Mouse (Mus musculus): ENCODE data around the gene Gnat1. TPM values are rescaled to one million over a fixed set of nuclear protein-coding genes. Genes with fewer than 3 reads are reported as not detected.

The Gnat1 gene
- not detected for total RNA-seq (2021)

GRCm38 (mm10) chr9:107679501-107679900 is at the start of gene Gnat1:
TSS of gene Gnat1 (minus strand) at chr9:107679712.
- intact Hi-C loops (cut with DNase I) = no loop called here
- DNase-seq (ENCODE audit: low spot score) = no peak

GRCm38 (mm10) chr9:107728919-107729670 is 49.6 kb upstream of the Gnat1 start:
- DNase-seq (ENCODE audit: low spot score) = no peak
- intact Hi-C loops (cut with DNase I) = no loop called here

GRCm38 (mm10) chr9:107727041-107727440 is 47.5 kb upstream of the Gnat1 start:
- DNase-seq (ENCODE audit: low spot score) = no peak
- intact Hi-C loops (cut with DNase I) = no loop called here

- intact Hi-C loops (cut with DNase I) = no loop called here
- DNase-seq (ENCODE audit: low spot score) = no peak
Observed at GRCm38 (mm10) chr9:107724796-107725195, 45.3 kb upstream of the Gnat1 start.

- intact Hi-C loops (cut with DNase I) = no loop called here
- no peak for DNase-seq (ENCODE audit: low spot score)
Observed at GRCm38 (mm10) chr9:107723794-107724531, 44.5 kb upstream of the Gnat1 start.

DNA sequence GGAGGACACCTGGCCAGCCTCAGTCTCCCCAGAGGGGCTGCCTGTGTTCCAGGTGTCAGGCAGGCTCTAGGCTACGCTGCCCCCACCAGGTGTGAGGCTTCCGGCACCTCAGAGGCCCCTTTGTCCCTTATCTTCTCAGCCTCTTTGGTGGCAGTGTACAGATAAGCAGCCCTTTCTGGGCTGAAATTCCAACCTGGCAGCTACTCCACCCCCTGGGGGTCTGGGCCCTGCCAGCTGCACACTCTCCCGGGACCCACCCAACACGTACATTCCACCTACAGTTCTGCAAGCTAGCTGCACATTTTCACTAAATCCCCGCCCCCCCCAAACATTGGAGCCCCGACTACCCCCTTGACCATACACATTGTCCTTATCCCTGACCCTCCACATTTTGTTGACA is 43.8 kb upstream of the Gnat1 start:
- intact Hi-C loops (cut with DNase I) = no loop called here
- DNase-seq (ENCODE audit: low spot score) = no peak

DNA sequence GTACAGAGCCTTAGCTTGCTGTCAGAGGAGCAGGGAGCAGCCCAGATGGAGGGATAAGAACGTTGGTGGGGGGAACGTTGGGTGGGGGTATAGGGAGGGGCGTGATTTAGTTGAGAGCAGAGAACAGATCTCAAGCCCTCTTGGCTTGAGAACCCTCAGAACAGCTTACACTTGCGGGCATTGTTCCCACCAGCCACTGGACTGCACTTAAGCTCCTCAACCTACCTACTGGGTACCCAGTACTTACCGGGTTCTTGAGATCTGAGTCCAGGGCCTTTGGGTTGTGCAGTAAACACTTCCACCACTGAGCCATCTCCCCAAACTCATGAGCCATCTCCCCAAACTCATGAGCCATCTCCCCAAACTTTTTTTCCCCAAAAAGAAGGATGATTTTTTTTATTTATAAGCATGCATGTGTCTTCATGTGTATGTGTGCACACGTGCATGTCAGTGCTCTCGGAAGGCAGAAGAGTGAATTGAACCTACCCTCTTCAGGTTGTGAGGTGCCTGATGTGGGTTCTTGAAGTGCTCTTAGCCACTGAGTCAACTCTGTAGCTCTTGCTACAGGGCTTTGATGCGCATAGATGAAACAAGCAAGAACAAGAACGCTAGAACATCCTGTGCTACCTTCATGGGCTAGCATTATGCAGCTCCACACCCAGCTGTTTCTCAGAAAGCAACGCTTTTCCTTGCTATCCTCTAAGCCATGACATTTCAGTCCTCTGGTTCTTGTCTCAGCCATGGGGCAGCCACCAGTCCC is 39.4 kb upstream of the Gnat1 start:
- intact Hi-C loops (cut with DNase I) = no loop called here
- no peak for DNase-seq (ENCODE audit: low spot score)

GRCm38 (mm10) chr9:107716951-107717350 is 37.4 kb upstream of the Gnat1 start:
- intact Hi-C loops (cut with DNase I) = no loop called here
- no peak for DNase-seq (ENCODE audit: low spot score)

GRCm38 (mm10) chr9:107715632-107716031 is 36.1 kb upstream of the Gnat1 start:
- no peak for DNase-seq (ENCODE audit: low spot score)
- intact Hi-C loops (cut with DNase I) = no loop called here

GRCm38 (mm10) chr9:107714221-107714952 is 34.9 kb upstream of the Gnat1 start:
- no peak for DNase-seq (ENCODE audit: low spot score)
- intact Hi-C loops (cut with DNase I) = no loop called here

DNA sequence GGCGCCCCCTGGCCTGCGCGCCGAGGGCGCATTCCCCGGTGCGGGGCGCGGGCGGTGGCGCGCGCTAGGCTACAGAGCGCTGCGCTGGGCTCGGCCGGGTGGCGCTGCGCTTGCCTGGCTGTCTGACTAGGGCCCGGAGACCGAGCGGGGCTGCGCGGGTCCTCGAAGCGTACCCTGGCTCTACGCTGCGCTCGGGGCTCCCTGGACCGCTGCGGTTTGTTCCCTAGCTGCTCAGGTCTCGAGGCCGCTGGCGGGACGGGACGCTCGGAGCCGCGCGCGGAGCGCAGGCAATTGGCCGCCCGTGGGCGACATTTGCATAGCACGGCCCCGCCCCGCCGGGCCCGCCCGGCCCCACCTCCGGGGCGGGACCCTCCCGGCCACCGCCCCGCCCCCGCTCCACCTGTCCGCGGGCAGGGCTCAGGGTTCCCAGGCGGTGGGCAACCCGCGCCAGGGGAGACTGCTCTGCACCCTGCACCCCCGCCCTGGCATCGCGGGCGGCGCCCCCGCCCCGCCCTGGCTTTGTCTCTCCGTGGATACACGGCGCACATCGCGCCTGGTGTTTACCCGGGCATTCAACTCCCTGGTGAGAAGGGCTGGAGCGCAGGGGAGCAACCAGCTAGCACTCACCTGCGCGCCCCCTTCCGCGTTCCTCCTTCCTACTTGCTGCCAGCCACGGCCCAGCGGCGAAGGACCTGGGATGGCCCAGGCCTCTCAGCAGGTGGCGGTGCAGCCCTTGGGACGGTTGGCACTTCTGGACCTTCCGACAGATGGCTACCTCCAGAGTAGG is 30.4 kb upstream of the Gnat1 start, which contains the start of gene Sema3f:
TSS of gene Sema3f (minus strand) at position 779 of the 787 bp plus-strand sequence.
- intact Hi-C loops (cut with DNase I) = loop anchor here (1.0 kb wide), 1 partner anchor 28 kb away; no protein-coding TSS in a partner anchor
- DNase-seq (ENCODE audit: low spot score) = peak; percentile 70

GRCm38 (mm10) chr9:107709096-107709696 is 29.7 kb upstream of the Gnat1 start:
- no peak for DNase-seq (ENCODE audit: low spot score)
- intact Hi-C loops (cut with DNase I) = no loop called here

GRCm38 (mm10) chr9:107708439-107709095 is 29.1 kb upstream of the Gnat1 start:
- DNase-seq (ENCODE audit: low spot score) = no peak
- intact Hi-C loops (cut with DNase I) = no loop called here

GRCm38 (mm10) chr9:107707701-107708438 is 28.4 kb upstream of the Gnat1 start:
- intact Hi-C loops (cut with DNase I) = no loop called here
- no peak for DNase-seq (ENCODE audit: low spot score)

DNA sequence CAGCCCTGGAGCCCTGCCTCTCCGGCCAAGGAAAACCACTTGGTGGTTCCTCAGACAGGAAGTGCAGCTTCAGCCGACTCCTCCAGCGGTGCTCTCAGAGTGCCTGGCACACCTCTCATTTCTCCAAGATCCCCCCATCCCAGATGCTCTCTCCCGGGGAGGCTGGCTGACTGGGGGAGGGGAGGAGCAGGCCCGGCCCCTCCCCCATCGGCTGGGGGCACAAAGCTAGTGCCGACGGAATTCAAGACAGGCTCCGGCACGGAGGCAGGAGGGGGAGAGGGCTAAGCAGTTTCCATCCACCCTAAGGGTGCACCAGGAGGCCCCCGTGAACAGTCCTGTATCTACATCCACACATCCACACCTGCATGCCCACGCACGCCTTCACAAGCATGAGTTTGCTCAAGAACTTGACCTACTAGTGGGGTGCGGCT is 27.3 kb upstream of the Gnat1 start:
- intact Hi-C loops (cut with DNase I) = no loop called here
- DNase-seq (ENCODE audit: low spot score) = no peak

GRCm38 (mm10) chr9:107703337-107704122 is 24.0 kb upstream of the Gnat1 start:
- no peak for DNase-seq (ENCODE audit: low spot score)
- intact Hi-C loops (cut with DNase I) = no loop called here
